In genomic region chr10:109641806-109642205, GRCm38 (mm10) we compare ENCODE assay signal across 32 mouse cellular contexts.
DNase-seq lines count a peak whose midpoint lies in the region; ATAC-seq and TF ChIP-seq lines count a peak whose summit lies in the region.
"Had no signal": no experiment of that assay in that cellular context is flagged by ENCODE, and none has a peak within 500 bp of the region (broad histone marks: within the 10 kb centered on the region; RNA-seq: fewer than 3 reads in every experiment).

No protein-coding gene starts in this region.

- WGBS in forebrain, embryonic 16.5 days = 58% methylated on average over 7 of the region's 7 CpGs
- WGBS in forebrain, embryonic 11.5 days = 85% methylated on average over 7 of the region's 7 CpGs

- no peaks in the 10 kb centered on the region for H3K9me3 ChIP-seq in forebrain, embryonic 16.5 days (ENCODE audit: control insufficient read depth, low read length)
- H3K9me3 ChIP-seq in forebrain, embryonic 11.5 days (ENCODE audit: control insufficient read depth, low read length) = no peaks in the 10 kb centered on the region
- H3K9me3 ChIP-seq: embryonic facial prominence, embryonic 10.5 days; embryonic facial prominence, embryonic 13.5 days; heart, embryonic 12.5 days; heart, embryonic 15.5 days; hindbrain, embryonic 10.5 days; hindbrain, embryonic 13.5 days; intestine, embryonic 15.5 days had no signal

- no peak for TF ChIP-seq CTCF in left cerebral cortex, adult 2 months (IDR thresholded peaks at IDR 0.05)

- no peak for DNase-seq in forebrain, embryonic 11.5 days (ENCODE audit: low spot score)
- peak; percentile 39 for DNase-seq in layer of hippocampus, adult 11-12 months (ENCODE audit: low spot score)
- DNase-seq in layer of hippocampus, postnatal 10 days (ENCODE audit: low spot score in 2 of 2) = no peak
- no peak for DNase-seq in left cerebral cortex, adult 2 months (ENCODE audit: extremely low spot score in 1 of 2, low spot score in 2 of 2)
- DNase-seq in left cerebral cortex, adult 9 months (ENCODE audit: low spot score in 2 of 2) = no peak
- peak; percentile 24 to 39 for DNase-seq in layer of hippocampus, postnatal 36 days
- no peak for DNase-seq in adrenal gland, postnatal 4 days (ENCODE audit: low spot score in 2 of 2)
- DNase-seq: adrenal gland, postnatal 10 days; adrenal gland, postnatal 36 days; B cell, adult 2 months; cerebellum, adult 11-12 months; cerebellum, adult 8-10 months; cerebellum, postnatal 10 days; cerebellum, postnatal 36 days; embryo, embryonic 11 days; gastrocnemius, postnatal 10 days; gastrocnemius, postnatal 36 days; heart, postnatal 10 days; heart, postnatal 36 days had no signal

- H3K27me3 ChIP-seq in forebrain, embryonic 16.5 days (replicated peaks; ENCODE audit: control insufficient read depth, insufficient read depth, low read length) = no peaks in the 10 kb centered on the region
- no peaks in the 10 kb centered on the region for H3K27me3 ChIP-seq in forebrain, embryonic 11.5 days (ENCODE audit: control insufficient read depth, insufficient read depth, low read length)
- H3K27me3 ChIP-seq: CH12.LX; embryonic facial prominence, embryonic 13.5 days; heart, embryonic 12.5 days; heart, embryonic 15.5 days; hindbrain, embryonic 13.5 days; intestine, embryonic 15.5 days had no signal

- no peak overlapping the region for H3K9ac ChIP-seq in forebrain, embryonic 16.5 days (replicated peaks; ENCODE audit: low read depth, low read length)
- H3K9ac ChIP-seq in forebrain, embryonic 11.5 days (ENCODE audit: low read length) = no peak overlapping the region
- H3K9ac ChIP-seq: embryonic facial prominence, embryonic 13.5 days; heart, embryonic 12.5 days; heart, embryonic 15.5 days; hindbrain, embryonic 13.5 days; intestine, embryonic 15.5 days had no signal

- no peak overlapping the region for H3K27ac ChIP-seq in forebrain, embryonic 16.5 days (ENCODE audit: low read length)
- no peak overlapping the region for H3K27ac ChIP-seq in forebrain, embryonic 11.5 days (ENCODE audit: low read depth, low read length)
- H3K27ac ChIP-seq in left cerebral cortex, adult 2 months = peak overlapping the region; percentile 91
- H3K27ac ChIP-seq: embryonic facial prominence, embryonic 10.5 days; embryonic facial prominence, embryonic 13.5 days; heart, embryonic 15.5 days; hindbrain, embryonic 10.5 days; hindbrain, embryonic 13.5 days; intestine, embryonic 15.5 days had no signal

- intact Hi-C loops in left cerebral cortex, adult 2 months (cut with DNase I) = loop anchor here (2.0 to 5.0 kb wide), 5 partner anchors 35 to 633 kb away; no protein-coding TSS in a partner anchor

- H3K4me2 ChIP-seq in forebrain, embryonic 16.5 days (ENCODE audit: low read length) = no peak overlapping the region
- no peak overlapping the region for H3K4me2 ChIP-seq in forebrain, embryonic 11.5 days (ENCODE audit: low read depth, low read length, severe bottlenecking)
- H3K4me2 ChIP-seq: embryonic facial prominence, embryonic 13.5 days; heart, embryonic 12.5 days; heart, embryonic 15.5 days; hindbrain, embryonic 13.5 days; intestine, embryonic 15.5 days had no signal

- no peaks in the 10 kb centered on the region for H3K4me1 ChIP-seq in forebrain, embryonic 16.5 days (replicated peaks; ENCODE audit: control insufficient read depth, insufficient read depth, low read length)
- 0 out of 2 replicates have a peak, but pooled peaks cover 4% of the 10 kb centered on the region for H3K4me1 ChIP-seq in forebrain, embryonic 11.5 days (replicated peaks; ENCODE audit: control insufficient read depth, insufficient read depth, low read length)
- H3K4me1 ChIP-seq: embryonic facial prominence, embryonic 10.5 days; embryonic facial prominence, embryonic 13.5 days; heart, embryonic 12.5 days; heart, embryonic 15.5 days; intestine, embryonic 15.5 days had no signal

- no peaks in the 10 kb centered on the region for H3K36me3 ChIP-seq in forebrain, embryonic 16.5 days (ENCODE audit: control insufficient read depth, insufficient read depth)
- no peaks in the 10 kb centered on the region for H3K36me3 ChIP-seq in forebrain, embryonic 11.5 days (ENCODE audit: control insufficient read depth, insufficient read depth, low read length)
- H3K36me3 ChIP-seq: embryonic facial prominence, embryonic 10.5 days; embryonic facial prominence, embryonic 13.5 days; G1E; heart, embryonic 12.5 days; heart, embryonic 15.5 days; hindbrain, embryonic 10.5 days; hindbrain, embryonic 13.5 days; intestine, embryonic 15.5 days had no signal

- H3K4me3 ChIP-seq in forebrain, embryonic 16.5 days (replicated peaks; ENCODE audit: low read length) = no peak overlapping the region
- no peak overlapping the region for H3K4me3 ChIP-seq in forebrain, embryonic 11.5 days (ENCODE audit: low read depth, low read length)
- no peak overlapping the region for H3K4me3 ChIP-seq in left cerebral cortex, adult 2 months
- H3K4me3 ChIP-seq: embryonic facial prominence, embryonic 10.5 days; embryonic facial prominence, embryonic 13.5 days; erythroblast, embryonic 14.5 days; heart, embryonic 12.5 days; heart, embryonic 15.5 days; hindbrain, embryonic 10.5 days; hindbrain, embryonic 13.5 days; intestine, embryonic 15.5 days had no signal

- ATAC-seq in forebrain, embryonic 16.5 days = 0 out of 2 replicates have a peak, but pooled peaks have one; percentile 20
- no peak for ATAC-seq in forebrain, embryonic 11.5 days (replicated peaks; ENCODE audit: low FRiP score)
- ATAC-seq: hindbrain, embryonic 16.5 days; intestine, embryonic 15.5 days; Patski had no signal

Comparison
In these comparisons a context has a peak if more than half of its experiments do, and no peak if none do; other contexts are left out.
1. DNase-seq: peak in layer of hippocampus, adult 11-12 months (single experiment) and layer of hippocampus, postnatal 36 days (2 of 2); none in forebrain, embryonic 11.5 days (single experiment), layer of hippocampus, postnatal 10 days (0 of 2), left cerebral cortex, adult 2 months (0 of 2), left cerebral cortex, adult 9 months (0 of 2) and adrenal gland, postnatal 4 days (0 of 2).